Mouse (Mus musculus) cortical plate, adult 2 months (tissue): ENCODE measurements at regions not wholly inside any gene's neighbourhood (a gene's known extent, or its start where the extent isn't known, plus 50 kb on each side); places are given as distances from the start of the nearest gene placed in this dataset.

Experiments used
- CTCF ChIP-seq: fragments of 200-500 bp; IDR thresholded peaks from 2 replicates; pipeline ENCODE4 v1.5.1; 2011; ENCODE audit warnings: mild to moderate bottlenecking, control low read depth, low read length; ENCODE audit not compliant: insufficient read depth; ENCODE audit errors: extremely low read depth
- POLR2A ChIP-seq: fragments of 200-500 bp; IDR thresholded peaks from 2 replicates; pipeline ENCODE4 v1.6.1; 2011; ENCODE audit warnings: mild to moderate bottlenecking, low read length, control low read depth; ENCODE audit not compliant: insufficient read depth; ENCODE audit errors: extremely low read depth

DNA sequence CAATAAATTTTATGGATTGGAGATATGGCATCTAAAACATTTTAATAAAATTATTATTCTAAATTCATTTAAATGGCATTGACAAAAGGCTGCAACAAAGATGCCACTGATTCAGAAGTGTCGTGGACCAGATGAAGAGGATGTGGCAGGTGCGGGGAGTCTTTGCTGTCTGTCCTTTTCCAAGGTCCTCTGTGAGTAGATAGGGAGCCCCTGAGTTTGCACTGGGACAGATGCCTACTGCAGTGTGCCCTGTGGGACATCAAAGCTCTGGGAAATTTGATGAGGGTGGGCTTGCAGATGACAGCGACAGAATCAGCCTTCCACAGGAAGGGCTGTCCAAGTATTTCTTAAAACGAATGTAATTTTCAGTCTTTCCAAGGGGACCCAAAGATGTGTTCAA lies 541.2 kb downstream of the Bcl11a start:
- TF ChIP-seq CTCF (no peak), POLR2A (no peak)
